Mouse (Mus musculus) liver, embryonic 15.5 days (tissue): Measurements from ENCODE around the gene Sohlh2. TPM values are rescaled to one million over a fixed set of nuclear protein-coding genes. Genes with fewer than 3 reads are reported as not detected.

Experiments used
- ATAC-seq: fragments of 200-750 bp; cut with Nextera tagmentation; 2 replicates; pipeline ENCODE4 v1.8.0; 2017; ENCODE audit warnings: moderate number of reproducible peaks, mild to moderate bottlenecking, moderate library complexity; ENCODE audit not compliant: insufficient read depth
- H3K27ac ChIP-seq: fragments of 300-500 bp; sonication (generic); replicated peaks from 2 replicates; pipeline ENCODE4 v1.5.1; 2015; ENCODE audit warnings: mild to moderate bottlenecking, inconsistent platforms
- H3K27me3 ChIP-seq: fragments of 300-500 bp; sonication (generic); 2 replicates; pipeline ENCODE4 v1.6.1; 2015; ENCODE audit warnings: mild to moderate bottlenecking, inconsistent platforms
- H3K36me3 ChIP-seq: fragments of 300-500 bp; sonication (generic); replicated peaks from 2 replicates; pipeline ENCODE4 v1.6.1; 2015; ENCODE audit warnings: moderate library complexity, mild to moderate bottlenecking, inconsistent platforms
- H3K4me1 ChIP-seq: fragments of 300-500 bp; sonication (generic); replicated peaks from 2 replicates; pipeline ENCODE4 v1.6.1; 2015; ENCODE audit warnings: inconsistent platforms
- H3K4me2 ChIP-seq: fragments of 300-500 bp; sonication (generic); 2 replicates; pipeline ENCODE4 v1.6.1; 2015; ENCODE audit warnings: moderate library complexity, mild to moderate bottlenecking, inconsistent platforms
- H3K4me3 ChIP-seq: fragments of 300-500 bp; sonication (generic); replicated peaks from 2 replicates; pipeline ENCODE4 v1.5.1; 2015; ENCODE audit warnings: mild to moderate bottlenecking, inconsistent platforms
- H3K9ac ChIP-seq: fragments of 300-500 bp; sonication (generic); 2 replicates; pipeline ENCODE4 v1.6.1; 2015; ENCODE audit warnings: moderate library complexity, mild to moderate bottlenecking, inconsistent platforms
- H3K9me3 ChIP-seq: fragments of 300-500 bp; sonication (generic); replicated peaks from 2 replicates; pipeline ENCODE4 v1.6.1; 2016; ENCODE audit warnings: inconsistent platforms
- WGBS: fragments of 180-500 bp; shearing (Covaris S2); methylation state at CpG from one replicate; pipeline ENCODE4 v1.1.7; 2015; ENCODE audit warnings: mixed read lengths; ENCODE audit not compliant: insufficient replicate concordance; 5-methylcytosine and 5-hydroxymethylcytosine counted together
- microRNA-seq: library from miRNA; unstranded; fragments of <30 nt; microRNA quantifications from one replicate; pipeline ENCODE4, GENCODE M21; 2016
- polyA plus RNA-seq: library from polyadenylated mRNA; unstranded; fragments of >200 nt; fragmentation: Nextera tagmentation; extraction: Ambion mirVana; gene quantifications from 2 replicates; pipeline ENCODE4 v1.2.1, GENCODE M21; 2015

The Sohlh2 gene
- polyA plus RNA-seq, 1 experiment from 2014 or later, result not detected

GRCm38 (mm10) chr3:55244087-55244486, 62.3 kb downstream of the Sohlh2 start:
- Histone ChIP-seq H3K9ac (no peak overlapping the region), H3K4me3 (no peak overlapping the region), H3K27me3 (peaks cover 28% of the 10 kb centered on the region), H3K36me3 (no peaks in the 10 kb centered on the region), H3K27ac (no peak overlapping the region), H3K9me3 (no peaks in the 10 kb centered on the region), H3K4me2 (no peak overlapping the region), H3K4me1 (no peaks in the 10 kb centered on the region)
- 58% methylated on average over 6 of the region's 6 CpGs for WGBS
- no peak for ATAC-seq

GRCm38 (mm10) chr3:55246618-55247272, 64.9 kb downstream of the Sohlh2 start:
- no peak overlapping the region for H3K4me3 ChIP-seq
- H3K9me3 ChIP-seq, result no peaks in the 10 kb centered on the region
- H3K9ac ChIP-seq, result no peak overlapping the region
- H3K27me3 ChIP-seq, result peaks cover 25% of the 10 kb centered on the region
- no peak overlapping the region for H3K4me2 ChIP-seq
- no peak for ATAC-seq
- 69% methylated on average over 12 of the region's 12 CpGs for WGBS
- H3K27ac ChIP-seq, result no peak overlapping the region
- H3K4me1 ChIP-seq, result no peaks in the 10 kb centered on the region
- H3K36me3 ChIP-seq, result no peaks in the 10 kb centered on the region

GRCm38 (mm10) chr3:55248048-55248447, 66.2 kb downstream of the Sohlh2 start:
- H3K4me3 ChIP-seq, result no peak overlapping the region
- H3K36me3 ChIP-seq, result no peaks in the 10 kb centered on the region
- no peak overlapping the region for H3K9ac ChIP-seq
- H3K4me2 ChIP-seq, result no peak overlapping the region
- no peak overlapping the region for H3K27ac ChIP-seq
- no peaks in the 10 kb centered on the region for H3K9me3 ChIP-seq
- WGBS, result 66% methylated on average over 3 of the region's 3 CpGs
- peaks cover 12% of the 10 kb centered on the region for H3K27me3 ChIP-seq
- no peak for ATAC-seq
- no peaks in the 10 kb centered on the region for H3K4me1 ChIP-seq

- H3K4me2 ChIP-seq, result no peak overlapping the region
- peaks cover 7% of the 10 kb centered on the region for H3K27me3 ChIP-seq
- no peak for ATAC-seq
- no peaks in the 10 kb centered on the region for H3K36me3 ChIP-seq
- H3K9ac ChIP-seq, result no peak overlapping the region
- no peak overlapping the region for H3K27ac ChIP-seq
- no peaks in the 10 kb centered on the region for H3K9me3 ChIP-seq
- no peaks in the 10 kb centered on the region for H3K4me1 ChIP-seq
- 54% methylated on average over 6 of the region's 6 CpGs for whole genome bisulfite sequencing
- H3K4me3 ChIP-seq, result no peak overlapping the region
Measured at GRCm38 (mm10) chr3:55248508-55248907, 66.7 kb downstream of the Sohlh2 start.

GRCm38 (mm10) chr3:55250631-55251030, 68.8 kb downstream of the Sohlh2 start:
- Histone ChIP-seq H3K27ac (no peak overlapping the region), H3K4me1 (no peaks in the 10 kb centered on the region), H3K36me3 (no peaks in the 10 kb centered on the region), H3K9me3 (no peaks in the 10 kb centered on the region), H3K9ac (no peak overlapping the region), H3K4me3 (no peak overlapping the region), H3K27me3 (no peaks in the 10 kb centered on the region), H3K4me2 (no peak overlapping the region)
- ATAC-seq, result no peak
- 60% methylated on average over 2 of the region's 2 CpGs for WGBS

Small RNA genes within 50 kb of the gene (microRNA-seq; reads per million reads assigned to microRNA genes)
- not detected for gene Gm22029

Other genes with a start within 250 kb of the Sohlh2 start
- 0.53 and 0.56 TPM in 2 replicates for gene Ccna1, start 126.5 kb upstream of the Sohlh2 start, polyA plus RNA-seq
- 7.1 and 7.7 TPM in 2 replicates for gene Spg20, start 69.9 kb upstream of the Sohlh2 start, polyA plus RNA-seq
- gene Ccdc169, start 44.7 kb upstream of the Sohlh2 start, polyA plus RNA-seq, result not detected in 2 replicates
- gene Dclk1, start 60.3 kb downstream of the Sohlh2 start, polyA plus RNA-seq, result 1.6 and 1.9 TPM in 2 replicates